Mouse (Mus musculus): ENCODE measurements around the gene Pphln1. TPM values are rescaled to one million over a fixed set of nuclear protein-coding genes. Genes with fewer than 3 reads are reported as not detected.

Pphln1 gene
- polyA plus RNA-seq (2014; fragmentation: Illumina TruSeq; extraction: RNeasy Lipid Tissue Mini Kit (QIAGEN cat#74804); ENCODE audit: low read depth, low replicate concordance) = 67.0 TPM

DNA sequence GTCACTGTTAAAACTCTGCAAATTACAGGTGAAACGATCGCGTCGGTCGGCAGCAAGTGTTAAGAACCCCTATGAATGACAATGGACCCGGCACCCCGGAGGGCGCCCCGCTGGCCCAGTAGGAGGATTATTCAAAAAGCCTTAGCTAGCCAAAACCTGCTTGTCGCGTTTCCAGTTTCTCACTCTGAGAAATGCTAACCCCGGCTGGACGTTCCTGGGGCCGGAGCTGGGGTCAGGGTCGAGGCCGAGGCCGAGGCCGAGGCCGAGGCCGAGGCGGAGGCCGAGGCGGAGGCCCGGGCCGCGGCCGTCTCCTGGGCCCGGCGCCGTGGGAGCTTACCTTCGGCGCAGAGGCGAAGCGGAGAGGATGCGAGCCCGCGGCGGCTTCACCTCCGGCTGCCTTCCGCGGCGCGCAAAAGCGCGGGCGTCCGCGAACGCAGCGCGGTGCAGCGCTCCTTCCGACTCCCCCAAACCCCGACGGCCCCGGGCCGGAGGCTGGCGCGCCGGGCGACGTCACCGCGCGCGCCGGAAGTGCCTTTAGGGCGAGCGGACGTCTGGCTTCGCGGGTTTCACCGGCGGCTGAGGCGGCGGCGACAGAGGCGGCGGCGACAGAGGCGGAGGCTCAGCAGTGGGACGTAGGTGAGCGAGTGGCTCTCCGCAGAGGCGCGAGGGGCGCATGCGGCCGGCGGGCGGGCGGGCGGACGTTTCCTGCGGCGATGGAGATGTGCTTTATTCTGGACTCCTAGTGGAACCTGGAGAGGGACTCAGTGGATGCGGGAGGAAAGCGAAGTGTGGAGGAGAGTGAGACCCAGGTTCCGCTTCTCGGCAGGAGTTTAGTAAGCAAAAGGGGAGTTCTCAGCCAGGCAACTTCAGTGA lies at the start of gene Pphln1, which contains the start of gene Zcrb1:
Gene Pphln1, plus strand, starts transcription at position 525 of the 873 bp plus-strand sequence.
Gene Zcrb1, minus strand, starts transcription at position 509 of the 873 bp plus-strand sequence.

Other genes with a start within 250 kb of the Pphln1 start
- 72.9 TPM for gene Gxylt1, start 123.2 kb upstream of the Pphln1 start, polyA plus RNA-seq (2014; fragmentation: Illumina TruSeq; extraction: RNeasy Lipid Tissue Mini Kit (QIAGEN cat#74804); ENCODE audit: low read depth, low replicate concordance)
- 148 TPM for gene Yaf2, start 61.4 kb upstream of the Pphln1 start, polyA plus RNA-seq (2014; fragmentation: Illumina TruSeq; extraction: RNeasy Lipid Tissue Mini Kit (QIAGEN cat#74804); ENCODE audit: low read depth, low replicate concordance)
- gene Zcrb1, start within 50 bp of the Pphln1 start, polyA plus RNA-seq (2014; fragmentation: Illumina TruSeq; extraction: RNeasy Lipid Tissue Mini Kit (QIAGEN cat#74804); ENCODE audit: low read depth, low replicate concordance) = 360 TPM
- gene Prickle1, start 197.5 kb downstream of the Pphln1 start, polyA plus RNA-seq (2014; fragmentation: Illumina TruSeq; extraction: RNeasy Lipid Tissue Mini Kit (QIAGEN cat#74804); ENCODE audit: low read depth, low replicate concordance) = 15.3 TPM